Mouse (Mus musculus) lung, postnatal 0 days (tissue): ENCODE data around the gene Tmem168.

Source experiments
- CTCF ChIP-seq: IDR thresholded peaks from 2 replicates; pipeline ENCODE4 v1.5.1; 2016; ENCODE audit warnings: antibody characterized with exemption, mild to moderate bottlenecking
- EP300 ChIP-seq: IDR thresholded peaks from 2 replicates; pipeline ENCODE4 v1.6.1; 2016; ENCODE audit warnings: antibody characterized with exemption, mild to moderate bottlenecking, control low read depth

GRCm38 (mm10) chr6:13606394-13606793 is 1.5 kb downstream of the Tmem168 start:
- no peak for TF ChIP-seq CTCF
- no peak for TF ChIP-seq EP300
